Mouse (Mus musculus) heart, postnatal 0 days (tissue): Measurements from ENCODE around the gene Reln.

Experiments
- CTCF ChIP-seq: IDR thresholded peaks from 2 replicates; pipeline ENCODE4 v1.5.1; 2016; ENCODE audit warnings: antibody characterized with exemption, control low read depth, low read depth
- EP300 ChIP-seq: IDR thresholded peaks from 2 replicates; pipeline ENCODE4 v1.6.1; 2016; ENCODE audit warnings: antibody characterized with exemption, low read depth

- TF ChIP-seq CTCF (no peak), EP300 (no peak)
These were observed 120.6 kb downstream of the Reln start for GRCm38 (mm10) chr5:22223940-22224339.
